Mouse (Mus musculus) embryonic facial prominence, embryonic 13.5 days (tissue): ENCODE data around the gene Mtnr1a. TPM values are rescaled to one million over a fixed set of nuclear protein-coding genes. Genes with fewer than 3 reads are reported as not detected.
"Not testable (repeated sequence)": the region's sequence is repeated elsewhere in the genome, so short reads cannot be mapped to it uniquely, and the experiment has no call there.

Source experiments
- ATAC-seq: fragments of 200-750 bp; cut with Nextera tagmentation; 2 replicates; pipeline ENCODE4 v1.8.0; 2017; ENCODE audit warnings: low read depth; ENCODE audit not compliant: insufficient number of reproducible peaks, insufficient read depth, low FRiP score, low TSS enrichment
- H3K27ac ChIP-seq: fragments of 300-500 bp; sonication (generic); 2 replicates; pipeline ENCODE4 v1.5.1; 2015; ENCODE audit warnings: moderate library complexity, mild to moderate bottlenecking, inconsistent platforms
- H3K27me3 ChIP-seq: fragments of 300-500 bp; sonication (generic); 2 replicates; pipeline ENCODE4 v1.6.1; 2015; ENCODE audit warnings: mild to moderate bottlenecking, inconsistent platforms
- H3K36me3 ChIP-seq: fragments of 300-500 bp; sonication (generic); 2 replicates; pipeline ENCODE4 v1.6.1; 2015; ENCODE audit warnings: mild to moderate bottlenecking, inconsistent platforms
- H3K4me1 ChIP-seq: fragments of 300-500 bp; sonication (generic); 2 replicates; pipeline ENCODE4 v1.6.1; 2015; ENCODE audit warnings: inconsistent platforms
- H3K4me2 ChIP-seq: fragments of 300-500 bp; sonication (generic); 2 replicates; pipeline ENCODE4 v1.6.1; 2015; ENCODE audit warnings: moderate library complexity, mild to moderate bottlenecking, inconsistent platforms
- H3K4me3 ChIP-seq: fragments of 300-500 bp; sonication (generic); 2 replicates; pipeline ENCODE4 v1.5.1; 2015; ENCODE audit warnings: mild to moderate bottlenecking, inconsistent platforms
- H3K9ac ChIP-seq: fragments of 300-500 bp; sonication (generic); 2 replicates; pipeline ENCODE4 v1.6.1; 2015; ENCODE audit warnings: mild to moderate bottlenecking, inconsistent platforms
- H3K9me3 ChIP-seq: fragments of 300-500 bp; sonication (generic); 2 replicates; pipeline ENCODE4 v1.6.1; 2016; ENCODE audit warnings: inconsistent platforms
- WGBS: fragments of 180-500 bp; shearing (Covaris S2); methylation state at CpG from one replicate; pipeline ENCODE4 v1.1.7; 2015; ENCODE audit warnings: mixed read lengths; 5-methylcytosine and 5-hydroxymethylcytosine counted together
- polyA plus RNA-seq: library from polyadenylated mRNA; unstranded; fragments of >200 nt; fragmentation: Nextera tagmentation; extraction: Ambion mirVana; gene quantifications from 2 replicates; pipeline ENCODE4 v1.2.1, GENCODE M21; 2015

Gene Mtnr1a
- polyA plus RNA-seq, 1 experiment from 2014 or later, result not detected

DNA sequence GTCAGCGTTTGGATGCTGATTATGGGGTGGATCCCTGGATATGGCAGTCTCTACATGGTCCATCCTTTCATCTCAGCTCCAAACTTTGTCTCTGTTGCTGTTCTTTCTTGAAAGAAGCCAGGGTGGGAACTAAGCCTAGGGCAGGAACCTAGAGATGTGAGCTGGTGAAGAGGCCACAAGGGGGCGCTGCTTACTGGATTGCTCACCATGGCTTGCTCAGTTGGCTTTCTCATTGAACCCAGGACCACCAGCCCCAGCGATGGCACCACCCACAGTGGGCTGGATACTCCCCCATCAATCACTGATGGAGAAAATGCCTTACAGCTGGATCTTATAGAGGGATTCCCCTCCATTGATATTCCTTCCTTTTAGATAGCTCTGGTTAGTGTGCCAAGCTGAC, 12.1 kb upstream of the Mtnr1a start:
- Histone ChIP-seq H3K9me3 (no peaks in the 10 kb centered on the region), H3K4me3 (no peak overlapping the region), H3K27me3 (no peaks in the 10 kb centered on the region), H3K27ac (no peak overlapping the region), H3K36me3 (peaks cover 40% of the 10 kb centered on the region), H3K9ac (no peak overlapping the region), H3K4me1 (no peaks in the 10 kb centered on the region), H3K4me2 (no peak overlapping the region)
- no peak for ATAC-seq
- WGBS, result 41% methylated on average over 3 of the region's 3 CpGs

DNA sequence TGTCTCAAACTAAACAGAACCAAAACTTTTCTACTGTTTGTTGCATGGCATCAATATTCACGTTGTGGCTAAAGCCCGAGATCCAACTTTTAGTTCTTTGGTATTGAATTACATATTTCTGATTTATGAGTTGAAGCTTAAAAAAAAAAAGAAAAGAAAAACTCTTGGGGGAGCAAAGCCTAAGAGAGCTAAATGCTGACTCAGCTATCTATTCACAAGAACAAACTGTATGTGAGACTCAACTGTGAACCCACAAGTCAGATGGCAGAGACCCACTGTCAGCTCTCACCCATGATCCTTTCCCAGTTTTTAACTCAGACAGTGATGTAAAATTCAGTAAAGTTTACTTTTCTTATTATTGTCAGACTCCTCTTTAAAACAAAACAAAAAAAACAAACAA, 8.9 kb upstream of the Mtnr1a start:
- WGBS, result 68% methylated on average over 2 of the region's 2 CpGs

DNA sequence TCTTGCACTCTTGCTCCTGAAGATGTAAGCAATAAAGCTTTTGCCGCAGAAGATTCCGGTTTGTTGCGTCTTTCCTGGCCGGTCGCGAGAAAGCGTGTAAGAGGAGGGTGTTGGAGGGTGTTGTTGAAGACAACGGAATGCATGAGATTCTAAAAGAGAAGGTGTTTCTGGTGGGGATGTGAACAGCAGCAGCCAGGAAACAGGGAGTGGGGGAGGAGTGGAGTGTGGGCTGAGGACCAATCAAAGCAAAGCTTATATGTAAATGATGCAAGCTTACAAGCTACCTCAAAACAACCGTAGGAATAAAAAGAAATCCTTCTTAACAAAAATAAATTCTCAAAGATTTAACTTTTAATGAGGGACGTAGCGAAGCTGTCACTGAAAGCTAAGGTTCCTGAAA, 6.6 kb upstream of the Mtnr1a start:
- Histone ChIP-seq H3K4me2 (no peak overlapping the region), H3K4me3 (no peak overlapping the region), H3K9me3 (no peaks in the 10 kb centered on the region), H3K27me3 (no peaks in the 10 kb centered on the region), H3K36me3 (no peaks in the 10 kb centered on the region), H3K4me1 (no peaks in the 10 kb centered on the region), H3K27ac (no peak overlapping the region), H3K9ac (no peak overlapping the region)
- 91% methylated on average over 11 of the region's 11 CpGs for WGBS
- no peak for ATAC-seq

More for the DNA sequence above, 8.9 kb upstream of the Mtnr1a start:
- Histone ChIP-seq H3K9me3 (no peaks in the 10 kb centered on the region), H3K9ac (no peak overlapping the region), H3K4me3 (no peak overlapping the region), H3K27ac (no peak overlapping the region), H3K4me1 (no peaks in the 10 kb centered on the region), H3K4me2 (no peak overlapping the region), H3K36me3 (peaks cover 8% of the 10 kb centered on the region), H3K27me3 (no peaks in the 10 kb centered on the region)
- no peak for ATAC-seq

DNA sequence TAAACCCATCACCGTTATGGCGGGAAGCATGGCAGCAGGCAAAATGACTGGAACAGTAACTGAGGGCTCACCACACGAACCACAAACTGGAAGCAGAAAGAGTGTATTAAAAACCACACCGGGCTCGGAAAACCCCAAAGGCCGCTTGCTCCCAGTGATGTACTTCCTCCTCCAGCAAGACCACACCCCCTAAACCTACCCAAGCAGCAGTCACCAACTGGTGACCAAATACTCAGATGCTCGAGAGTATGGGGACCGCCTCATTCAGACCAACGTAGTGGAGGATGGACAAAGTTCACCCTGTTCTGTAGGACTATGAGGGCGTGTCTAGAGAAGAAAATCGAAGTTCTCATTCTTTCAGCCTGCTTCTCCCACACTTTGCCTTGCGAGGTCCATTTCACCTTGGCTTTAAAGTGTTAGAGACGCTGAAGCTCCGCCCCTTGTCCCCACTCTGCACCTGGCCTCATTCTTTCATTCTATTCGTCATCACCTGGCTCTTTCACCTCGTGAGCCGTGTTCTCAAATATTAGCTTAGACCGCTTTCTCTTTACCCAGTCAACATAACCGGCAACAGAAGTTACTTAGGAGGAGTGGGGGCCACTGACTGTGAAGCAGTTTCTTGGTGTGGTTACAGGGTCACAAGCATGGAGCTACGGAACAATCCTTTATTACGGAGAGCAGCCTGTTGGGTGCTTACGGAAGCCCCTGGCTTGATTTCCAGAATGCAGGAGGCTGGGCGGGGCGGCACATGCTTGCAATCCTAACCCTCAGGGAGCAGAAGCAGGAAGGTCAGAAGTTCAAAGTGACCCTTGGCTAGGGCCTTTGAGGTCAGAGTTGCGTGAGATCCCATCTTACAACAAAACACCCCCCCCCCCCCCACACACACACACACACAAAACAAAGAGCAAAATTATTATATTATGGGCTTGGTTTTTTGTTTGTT, 5.7 kb upstream of the Mtnr1a start:
- Histone ChIP-seq H3K36me3 (no peaks in the 10 kb centered on the region), H3K27me3 (no peaks in the 10 kb centered on the region), H3K4me1 (no peaks in the 10 kb centered on the region), H3K9ac (no peak overlapping the region), H3K4me2 (no peak overlapping the region), H3K9me3 (no peaks in the 10 kb centered on the region), H3K27ac (no peak overlapping the region), H3K4me3 (no peak overlapping the region)
- 0 out of 2 replicates have a peak, but pooled peaks have one; percentile 20 for ATAC-seq
- 67% methylated on average over 25 of the region's 25 CpGs for WGBS

DNA sequence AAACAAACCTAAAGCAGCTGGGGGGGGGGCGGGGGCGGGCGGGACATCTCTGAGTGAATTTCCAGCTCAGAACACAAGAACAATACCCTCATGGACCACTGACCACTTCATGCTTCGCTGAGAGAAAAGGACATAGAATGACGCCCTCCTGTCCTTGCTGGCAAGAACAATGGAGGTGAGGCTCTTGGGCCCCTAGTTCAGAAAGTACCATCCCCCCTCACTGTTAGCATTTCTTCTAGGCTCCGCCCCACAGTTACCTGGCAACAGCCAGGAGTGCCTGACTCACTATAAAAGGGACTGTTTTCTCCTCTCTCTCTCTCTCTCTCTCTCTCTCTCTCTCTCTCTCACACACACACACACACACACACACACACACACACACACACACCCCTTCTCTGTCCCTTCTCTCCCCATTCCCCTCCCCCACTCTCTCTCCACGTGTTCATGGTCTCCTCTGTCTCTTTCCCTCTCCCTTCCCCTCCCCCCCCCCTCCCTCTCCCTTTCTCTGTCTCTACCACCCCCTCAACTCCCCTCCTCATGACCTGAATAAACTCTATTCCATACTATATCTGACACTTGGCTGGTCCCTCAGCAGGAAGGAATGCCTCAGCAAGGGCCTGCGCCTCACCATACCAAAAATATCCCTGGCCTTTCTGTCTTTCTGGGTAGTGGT, 4.6 kb upstream of the Mtnr1a start:
- 44% methylated on average over 8 of the region's 8 CpGs for WGBS
- Histone ChIP-seq H3K4me3 (no peak overlapping the region), H3K9me3 (no peaks in the 10 kb centered on the region), H3K27ac (no peak overlapping the region), H3K27me3 (no peaks in the 10 kb centered on the region), H3K9ac (no peak overlapping the region), H3K36me3 (no peaks in the 10 kb centered on the region), H3K4me2 (no peak overlapping the region), H3K4me1 (peaks cover 4% of the 10 kb centered on the region; the same call in 1 of the 2 replicates)
- ATAC-seq, result 0 out of 2 replicates have a peak, but pooled peaks have one; percentile 17

DNA sequence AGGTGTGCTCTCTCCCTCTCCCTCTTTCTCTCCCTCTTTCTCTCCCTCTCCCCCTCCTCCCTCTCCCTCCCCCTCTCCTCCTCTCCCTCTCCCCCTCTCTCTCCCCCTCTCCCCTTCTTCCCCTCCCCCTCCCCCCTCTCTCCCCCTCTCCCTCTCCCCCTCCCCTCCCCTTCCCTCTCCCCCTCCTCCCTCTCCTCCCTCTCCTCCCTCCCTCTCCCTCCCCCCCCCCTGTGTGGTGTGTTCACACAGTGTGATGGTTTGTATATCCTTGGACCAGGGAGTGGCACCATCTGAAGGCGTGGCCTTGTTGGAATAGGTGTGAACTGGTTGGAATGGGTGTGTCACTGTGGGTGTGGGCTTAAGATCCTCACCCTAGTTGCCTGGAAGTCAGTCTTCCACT, 3.5 kb upstream of the Mtnr1a start:
- not testable (repeated sequence) for H3K27me3 ChIP-seq, H3K27ac ChIP-seq, H3K36me3 ChIP-seq, H3K4me1 ChIP-seq, ATAC-seq, H3K4me2 ChIP-seq, H3K9ac ChIP-seq, H3K9me3 ChIP-seq, H3K4me3 ChIP-seq
- 90% methylated on average over 1 of the region's 1 CpGs for WGBS

DNA sequence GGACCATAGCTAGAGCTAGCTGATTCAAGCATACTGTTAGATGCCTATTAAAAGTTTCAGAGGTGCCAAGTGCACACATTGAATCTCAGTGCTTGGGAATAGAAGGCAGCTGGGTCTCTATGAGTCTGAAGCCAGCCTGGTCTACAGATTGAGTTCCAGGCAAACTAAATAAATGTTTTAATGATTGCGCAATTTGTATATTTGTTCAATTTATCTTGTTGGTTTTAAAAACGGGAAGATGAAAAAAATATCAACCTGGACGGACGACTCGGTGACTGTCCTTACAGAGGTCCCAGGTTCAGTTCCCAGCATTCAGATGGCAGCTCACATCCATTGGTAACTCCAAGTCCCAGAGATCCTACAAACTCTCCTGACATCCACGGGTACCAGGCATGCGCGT, 2.0 kb downstream of the Mtnr1a start:
- Histone ChIP-seq H3K9ac (no peak overlapping the region), H3K27me3 (peaks cover 7% of the 10 kb centered on the region; the same call in 1 of the 2 replicates), H3K4me1 (peaks cover 4% of the 10 kb centered on the region; the same call in 1 of the 2 replicates), H3K4me2 (no peak overlapping the region), H3K36me3 (no peaks in the 10 kb centered on the region), H3K27ac (no peak overlapping the region), H3K4me3 (no peak overlapping the region), H3K9me3 (no peaks in the 10 kb centered on the region)
- ATAC-seq, result no peak
- 91% methylated on average over 8 of the region's 8 CpGs for WGBS

DNA sequence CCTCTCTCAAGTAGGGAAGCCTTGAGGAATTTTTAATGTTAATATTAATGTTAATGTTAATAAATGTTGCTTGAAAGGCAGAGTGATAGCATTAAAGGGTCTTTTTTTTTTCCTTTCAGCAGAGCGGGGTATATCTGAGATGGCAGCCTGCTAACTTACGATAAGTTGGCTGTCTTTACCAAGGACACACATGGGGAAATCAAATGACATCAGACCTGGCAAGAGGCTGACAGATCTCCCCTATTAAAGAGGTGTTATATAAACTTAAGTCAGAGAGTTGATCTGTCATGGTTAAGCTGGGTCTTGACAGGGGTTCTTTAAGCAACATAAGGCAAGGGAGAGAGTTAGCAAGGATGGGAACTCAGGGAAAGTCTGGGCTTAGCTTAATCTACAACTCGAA, 11.9 kb downstream of the Mtnr1a start:
- H3K9ac ChIP-seq, result no peak overlapping the region
- no peaks in the 10 kb centered on the region for H3K27me3 ChIP-seq
- ATAC-seq, result no peak
- no peak overlapping the region for H3K4me2 ChIP-seq
- H3K4me1 ChIP-seq, result no peaks in the 10 kb centered on the region
- 90% methylated on average over 3 of the region's 3 CpGs for WGBS
- no peaks in the 10 kb centered on the region for H3K9me3 ChIP-seq
- H3K27ac ChIP-seq, result no peak overlapping the region
- no peaks in the 10 kb centered on the region for H3K36me3 ChIP-seq
- H3K4me3 ChIP-seq, result no peak overlapping the region

DNA sequence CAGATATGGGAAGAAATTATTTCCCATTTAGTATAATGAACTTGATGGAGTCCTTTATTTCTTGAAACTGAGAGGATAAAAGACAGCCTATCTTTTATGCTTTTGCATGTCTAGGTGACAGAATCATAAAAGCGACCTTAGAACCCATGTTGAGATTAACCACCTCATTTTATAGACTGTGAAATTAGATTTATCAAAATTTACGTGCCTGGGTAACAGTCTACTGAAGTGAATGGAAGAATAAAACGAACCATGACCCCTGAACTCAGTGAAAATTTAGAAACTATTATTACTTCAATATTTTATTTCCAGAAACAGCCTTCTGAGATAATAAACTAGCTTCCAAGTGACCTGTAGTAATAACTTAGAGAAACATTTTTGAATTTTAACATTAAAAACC, 24.7 kb downstream of the Mtnr1a start:
- Histone ChIP-seq H3K36me3 (no peaks in the 10 kb centered on the region), H3K9me3 (no peaks in the 10 kb centered on the region), H3K4me3 (no peak overlapping the region), H3K4me1 (no peaks in the 10 kb centered on the region), H3K4me2 (no peak overlapping the region), H3K9ac (no peak overlapping the region), H3K27ac (no peak overlapping the region), H3K27me3 (no peaks in the 10 kb centered on the region)
- WGBS, result 71% methylated on average over 3 of the region's 3 CpGs
- ATAC-seq, result no peak

DNA sequence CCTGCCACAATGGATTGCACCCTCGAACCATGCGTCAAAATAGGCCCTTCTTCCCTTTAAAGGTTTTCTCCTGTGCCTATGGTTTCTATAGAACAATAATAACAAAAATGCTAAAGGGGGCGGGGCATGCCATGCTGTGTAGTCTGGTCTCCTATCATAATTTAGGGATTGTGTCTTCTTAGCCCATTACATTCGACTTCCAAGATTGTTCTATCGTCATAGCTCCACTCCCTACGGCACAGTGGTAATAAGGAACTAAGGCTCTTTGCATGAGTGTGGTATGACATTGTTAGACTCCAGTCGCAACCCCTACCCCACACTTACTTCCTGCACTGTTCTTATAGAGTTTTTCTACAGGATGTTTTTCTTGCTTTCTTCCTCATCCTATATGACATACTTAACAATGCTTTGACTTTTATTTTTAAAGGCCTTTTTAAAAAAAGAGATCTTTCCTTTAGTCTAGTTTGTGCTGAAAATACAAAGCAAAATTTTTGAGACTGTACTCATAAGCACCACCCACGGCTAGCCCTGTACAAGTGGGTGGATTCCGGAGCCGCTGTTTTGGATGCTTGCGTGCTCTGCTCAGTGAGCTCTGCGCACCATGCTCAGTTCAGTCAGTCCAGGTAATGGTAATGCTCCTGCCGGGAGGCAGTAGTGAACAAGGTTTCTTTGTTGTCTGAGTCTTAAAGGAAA, 40.6 kb downstream of the Mtnr1a start:
- Histone ChIP-seq H3K36me3 (no peaks in the 10 kb centered on the region), H3K4me3 (peak overlapping the region; percentile 35), H3K27me3 (peaks cover 25% of the 10 kb centered on the region), H3K9ac (peak overlapping the region; percentile 21; the same call in 1 of the 2 replicates), H3K4me2 (peak overlapping the region; percentile 60), H3K27ac (no peak overlapping the region), H3K4me1 (peaks cover 17% of the 10 kb centered on the region; the same call in 1 of the 2 replicates), H3K9me3 (no peaks in the 10 kb centered on the region)
- no peak for ATAC-seq
- 18% methylated on average over 13 of the region's 13 CpGs for WGBS

DNA sequence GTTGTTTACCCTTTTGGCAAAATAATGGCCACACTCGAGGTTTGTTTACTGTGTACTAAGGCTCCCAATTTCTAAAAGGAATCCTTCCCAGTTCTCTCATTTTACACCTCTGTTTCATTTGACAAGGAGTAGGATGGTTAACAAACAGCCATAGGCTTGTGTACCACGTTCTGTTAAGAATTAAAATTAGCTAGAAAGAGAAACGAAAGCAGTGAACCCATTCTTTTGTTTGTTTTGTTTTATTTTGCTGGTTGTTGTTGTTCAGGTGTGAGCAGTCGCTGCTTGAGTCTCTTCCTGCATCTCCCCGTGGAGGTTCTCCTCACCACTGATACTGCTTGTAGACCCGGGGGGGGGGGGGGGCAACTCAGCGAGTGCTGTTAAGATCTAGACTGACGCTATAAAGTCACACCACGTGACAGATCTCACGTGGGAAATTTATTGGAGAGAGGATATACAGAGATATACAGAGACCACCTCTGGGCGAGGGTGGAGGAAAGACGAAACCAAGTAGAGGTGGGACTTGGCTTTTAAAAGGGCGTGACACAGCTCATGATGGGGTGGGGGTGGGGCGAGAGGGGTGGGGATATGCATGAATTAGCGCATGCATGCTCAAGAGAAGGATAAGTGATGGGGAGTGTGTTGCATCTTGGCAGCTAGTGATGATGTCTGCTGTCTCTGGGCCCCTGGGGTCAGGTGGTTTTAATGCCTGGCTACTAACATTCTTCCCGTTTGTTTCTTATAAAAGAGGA, 41.3 kb downstream of the Mtnr1a start:
- Histone ChIP-seq H3K36me3 (no peaks in the 10 kb centered on the region), H3K9me3 (no peaks in the 10 kb centered on the region), H3K4me1 (peaks cover 17% of the 10 kb centered on the region; the same call in 1 of the 2 replicates), H3K27ac (no peak overlapping the region), H3K27me3 (peaks cover 25% of the 10 kb centered on the region), H3K4me3 (peak overlapping the region; percentile 35), H3K4me2 (peak overlapping the region; percentile 60), H3K9ac (peak overlapping the region; percentile 21; the same call in 1 of the 2 replicates)
- ATAC-seq, result 0 out of 2 replicates have a peak, but pooled peaks have one; percentile 59
- 9% methylated on average over 16 of the region's 16 CpGs for WGBS
